Mouse (Mus musculus) heart, embryonic 15.5 days (tissue): ENCODE data around the gene Psen2. TPM values are rescaled to one million over a fixed set of nuclear protein-coding genes. Genes with fewer than 3 reads are reported as not detected.
A peak's percentile ranks its signal among the peaks of the same experiment; 100 is the strongest.

ENCODE experiments used
- ATAC-seq: fragments of 200-750 bp; cut with Nextera tagmentation; replicated peaks from 2 replicates; pipeline ENCODE4 v1.8.0; 2017; ENCODE audit warnings: low read depth, moderate TSS enrichment; ENCODE audit not compliant: insufficient number of reproducible peaks, insufficient read depth, low FRiP score
- H3K27ac ChIP-seq: fragments of 300-500 bp; sonication (generic); 2 replicates; pipeline ENCODE4 v1.5.1; 2015; ENCODE audit warnings: mild to moderate bottlenecking, inconsistent platforms
- H3K27me3 ChIP-seq: fragments of 300-500 bp; sonication (generic); 2 replicates; pipeline ENCODE4 v1.6.1; 2015; ENCODE audit warnings: inconsistent platforms
- H3K36me3 ChIP-seq: fragments of 300-500 bp; sonication (generic); 2 replicates; pipeline ENCODE4 v1.6.1; 2015; ENCODE audit warnings: mild to moderate bottlenecking, inconsistent platforms
- H3K4me1 ChIP-seq: fragments of 300-500 bp; sonication (generic); replicated peaks from 2 replicates; pipeline ENCODE4 v1.6.1; 2015; ENCODE audit warnings: inconsistent platforms
- H3K4me2 ChIP-seq: fragments of 300-500 bp; sonication (generic); 2 replicates; pipeline ENCODE4 v1.6.1; 2015; ENCODE audit warnings: inconsistent platforms, mild to moderate bottlenecking, moderate library complexity
- H3K4me3 ChIP-seq: fragments of 300-500 bp; sonication (generic); 2 replicates; pipeline ENCODE4 v1.5.1; 2015; ENCODE audit warnings: mild to moderate bottlenecking, inconsistent platforms
- H3K9ac ChIP-seq: fragments of 300-500 bp; sonication (generic); 2 replicates; pipeline ENCODE4 v1.6.1; 2015; ENCODE audit warnings: mild to moderate bottlenecking, inconsistent platforms
- H3K9me3 ChIP-seq: fragments of 300-500 bp; sonication (generic); replicated peaks from 2 replicates; pipeline ENCODE4 v1.6.1; 2016; ENCODE audit warnings: inconsistent platforms
- WGBS: fragments of 180-500 bp; shearing (Covaris S2); methylation state at CpG from one replicate; pipeline ENCODE4 v1.1.7; 2015; ENCODE audit warnings: mixed read lengths; 5-methylcytosine and 5-hydroxymethylcytosine counted together
- polyA plus RNA-seq: library from polyadenylated mRNA; unstranded; fragments of >200 nt; fragmentation: Nextera tagmentation; extraction: Ambion mirVana; gene quantifications from 2 replicates; pipeline ENCODE4 v1.2.1, GENCODE M21; 2015

Gene Psen2
- polyA plus RNA-seq, 1 experiment from 2014 or later: 14.9 TPM

DNA sequence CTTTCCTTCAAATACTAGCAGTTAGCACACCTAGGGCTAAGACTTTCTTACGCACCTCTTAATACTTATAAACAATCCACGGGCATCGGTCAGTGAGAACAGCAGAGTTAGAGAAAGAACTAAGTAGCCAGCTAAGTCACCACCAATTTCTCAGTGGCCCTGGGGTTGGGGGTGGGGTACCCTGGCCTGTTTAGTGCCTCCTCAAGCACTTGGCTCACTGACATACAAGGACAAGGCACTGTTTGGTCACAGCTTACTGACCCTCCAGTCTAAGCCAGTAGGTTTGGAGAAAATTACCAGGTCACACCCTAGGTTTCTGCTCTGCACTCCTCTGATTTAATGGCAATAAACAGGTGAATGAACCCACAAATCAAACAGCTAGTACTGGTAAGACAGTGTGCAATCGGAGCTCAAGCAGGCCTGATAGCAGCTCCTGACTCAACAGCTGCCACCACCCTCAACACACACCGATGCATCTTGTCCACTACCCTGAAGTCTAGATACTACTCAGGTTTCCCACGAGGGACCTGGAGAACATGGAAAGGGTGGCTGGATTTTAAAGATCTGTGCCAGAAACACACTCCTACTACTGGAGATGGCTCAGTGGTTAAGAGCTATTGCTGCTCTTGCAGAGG, 79.6 kb downstream of the Psen2 start:
- Histone ChIP-seq H3K4me1 (peaks cover 54% of the 10 kb centered on the region), H3K9ac (no peak overlapping the region), H3K27me3 (no peaks in the 10 kb centered on the region), H3K4me3 (no peak overlapping the region), H3K4me2 (no peak overlapping the region), H3K9me3 (no peaks in the 10 kb centered on the region), H3K36me3 (no peaks in the 10 kb centered on the region), H3K27ac (no peak overlapping the region)
- ATAC-seq: no peak
- WGBS: 84% methylated on average over 6 of the region's 6 CpGs

DNA sequence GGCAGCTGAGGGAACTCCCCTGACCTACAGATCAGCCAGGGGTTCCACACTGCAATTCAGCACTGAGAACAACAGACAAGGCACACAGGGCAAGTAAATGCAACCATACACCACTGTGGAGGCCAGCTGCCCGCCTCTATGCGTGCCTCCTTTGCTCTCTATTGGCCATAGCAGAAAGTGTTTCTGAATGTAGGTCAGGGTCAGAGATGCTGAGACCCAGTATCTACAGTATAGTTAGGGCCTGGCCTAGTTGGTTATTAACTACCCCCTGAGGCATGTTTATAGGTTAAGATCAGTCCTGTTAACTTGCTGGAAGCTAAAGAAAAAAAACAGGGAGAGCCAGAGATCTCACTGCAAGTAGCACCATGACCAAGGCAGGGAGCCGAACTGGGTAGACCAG, 80.5 kb downstream of the Psen2 start:
- Histone ChIP-seq H3K36me3 (no peaks in the 10 kb centered on the region), H3K9ac (no peak overlapping the region), H3K27ac (no peak overlapping the region), H3K4me3 (no peak overlapping the region), H3K9me3 (no peaks in the 10 kb centered on the region), H3K27me3 (no peaks in the 10 kb centered on the region), H3K4me1 (peaks cover 54% of the 10 kb centered on the region), H3K4me2 (no peak overlapping the region)
- WGBS: 73% methylated on average over 3 of the region's 3 CpGs
- ATAC-seq: no peak

DNA sequence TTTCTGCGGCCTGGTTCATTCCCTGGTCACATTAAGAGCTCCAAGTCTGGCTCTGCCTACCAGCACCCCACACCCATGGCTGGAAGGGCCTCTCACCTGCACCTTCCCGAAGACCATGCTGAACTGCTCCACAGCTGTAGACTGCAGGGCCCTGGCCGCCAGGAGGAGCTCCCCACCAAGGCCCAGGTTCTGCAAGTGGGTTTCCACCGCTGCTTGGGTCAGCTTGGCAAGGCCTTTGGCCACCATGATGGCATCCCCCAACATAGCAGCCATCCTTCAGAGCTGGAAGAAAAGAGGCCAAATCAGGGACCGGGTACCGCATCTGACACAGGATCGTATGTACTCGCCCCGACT, 81.3 kb downstream of the Psen2 start:
- Histone ChIP-seq H3K4me1 (peaks cover 48% of the 10 kb centered on the region), H3K27ac (no peak overlapping the region), H3K27me3 (no peaks in the 10 kb centered on the region), H3K4me3 (no peak overlapping the region), H3K4me2 (no peak overlapping the region), H3K9me3 (no peaks in the 10 kb centered on the region), H3K9ac (no peak overlapping the region), H3K36me3 (no peaks in the 10 kb centered on the region)
- ATAC-seq: no peak
- WGBS: 86% methylated on average over 9 of the region's 9 CpGs

DNA sequence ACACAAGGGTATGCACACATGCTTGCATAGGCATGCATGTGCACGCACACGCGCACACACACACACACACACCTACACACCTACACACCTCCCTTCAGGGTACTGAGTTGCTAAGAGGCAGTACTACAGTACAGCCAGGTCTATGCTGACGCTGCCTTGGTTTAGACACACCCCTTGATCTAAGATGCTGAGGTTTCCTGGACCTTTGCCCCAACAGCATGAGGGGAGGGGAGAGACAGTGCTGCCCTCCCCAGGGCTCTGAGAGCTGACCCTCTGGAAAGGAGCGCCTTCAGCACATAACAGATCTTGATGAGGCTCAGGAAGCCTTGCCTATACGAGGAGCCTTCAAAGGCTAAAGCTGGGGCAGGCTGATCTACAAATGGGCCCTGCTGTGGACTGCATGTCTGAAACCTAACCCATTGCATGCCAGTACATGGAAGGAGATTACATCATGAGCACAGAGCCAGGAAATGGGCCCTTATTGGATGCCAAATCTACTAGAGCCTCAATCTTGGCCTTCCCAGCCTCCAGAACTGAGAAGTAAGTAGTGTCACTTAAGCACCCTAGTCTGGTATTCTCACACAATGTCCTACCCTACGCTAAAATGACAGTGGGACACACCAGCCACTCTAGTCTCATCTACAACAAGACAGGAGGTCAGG, 81.8 kb downstream of the Psen2 start:
- H3K27me3 ChIP-seq: no peaks in the 10 kb centered on the region
- 86% methylated on average over 7 of the region's 7 CpGs for WGBS
- H3K9me3 ChIP-seq: no peaks in the 10 kb centered on the region
- no peaks in the 10 kb centered on the region for H3K36me3 ChIP-seq
- H3K4me1 ChIP-seq: peaks cover 43% of the 10 kb centered on the region
- H3K9ac ChIP-seq: no peak overlapping the region
- H3K27ac ChIP-seq: no peak overlapping the region
- no peak for ATAC-seq
- H3K4me2 ChIP-seq: no peak overlapping the region
- no peak overlapping the region for H3K4me3 ChIP-seq

DNA sequence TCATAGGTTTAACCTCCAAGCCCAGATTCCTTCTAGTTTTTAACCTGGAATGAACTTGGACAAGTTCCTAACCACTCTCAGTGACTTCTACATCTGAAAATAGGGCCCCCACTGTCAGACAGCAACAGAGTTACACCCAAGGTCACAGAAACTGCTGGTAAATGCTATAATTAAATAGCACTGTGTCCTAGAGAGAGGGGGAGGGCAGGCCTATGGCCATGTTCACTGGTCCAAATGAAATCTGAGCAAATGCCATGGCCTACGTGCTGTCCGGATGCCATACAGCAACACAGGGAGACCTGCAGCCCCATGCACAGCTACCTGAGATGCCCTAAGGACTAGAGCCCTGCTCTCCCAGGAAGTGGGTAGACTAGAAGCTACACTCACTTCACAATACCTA, 83.4 kb downstream of the Psen2 start:
- H3K27me3 ChIP-seq: no peaks in the 10 kb centered on the region
- peaks cover 29% of the 10 kb centered on the region for H3K4me1 ChIP-seq
- no peaks in the 10 kb centered on the region for H3K36me3 ChIP-seq
- 66% methylated on average over 2 of the region's 2 CpGs for WGBS
- no peak overlapping the region for H3K4me3 ChIP-seq
- ATAC-seq: no peak; the same call in 1 of the 2 replicates
- no peak overlapping the region for H3K4me2 ChIP-seq
- H3K9ac ChIP-seq: no peak overlapping the region
- peak overlapping the region; percentile 62 for H3K27ac ChIP-seq
- no peaks in the 10 kb centered on the region for H3K9me3 ChIP-seq

DNA sequence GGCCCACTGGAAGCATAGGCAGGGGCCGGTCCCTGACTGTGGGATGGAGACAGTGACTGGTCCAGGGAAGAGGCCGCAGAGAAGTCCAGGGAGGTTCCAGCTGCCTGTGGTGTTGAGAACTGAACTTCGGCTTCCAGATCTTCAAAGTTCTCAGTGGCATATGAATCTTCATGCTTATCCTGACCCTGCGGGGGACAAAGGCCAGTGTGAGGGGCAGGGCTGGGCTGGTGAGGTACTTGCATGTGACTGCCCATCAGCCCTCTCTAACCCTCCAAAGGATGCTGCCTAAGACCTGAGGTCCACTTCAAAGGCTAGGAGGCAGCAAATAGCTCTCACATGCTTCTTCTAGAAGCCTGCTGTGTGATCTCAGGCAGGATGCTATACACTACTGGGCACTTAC, 84.1 kb downstream of the Psen2 start:
- Histone ChIP-seq H3K4me3 (no peak overlapping the region), H3K4me2 (no peak overlapping the region), H3K4me1 (peaks cover 23% of the 10 kb centered on the region), H3K9ac (no peak overlapping the region), H3K27ac (peak overlapping the region; percentile 62), H3K9me3 (no peaks in the 10 kb centered on the region), H3K27me3 (no peaks in the 10 kb centered on the region), H3K36me3 (no peaks in the 10 kb centered on the region)
- ATAC-seq: no peak
- WGBS: 88% methylated on average over 4 of the region's 4 CpGs

DNA sequence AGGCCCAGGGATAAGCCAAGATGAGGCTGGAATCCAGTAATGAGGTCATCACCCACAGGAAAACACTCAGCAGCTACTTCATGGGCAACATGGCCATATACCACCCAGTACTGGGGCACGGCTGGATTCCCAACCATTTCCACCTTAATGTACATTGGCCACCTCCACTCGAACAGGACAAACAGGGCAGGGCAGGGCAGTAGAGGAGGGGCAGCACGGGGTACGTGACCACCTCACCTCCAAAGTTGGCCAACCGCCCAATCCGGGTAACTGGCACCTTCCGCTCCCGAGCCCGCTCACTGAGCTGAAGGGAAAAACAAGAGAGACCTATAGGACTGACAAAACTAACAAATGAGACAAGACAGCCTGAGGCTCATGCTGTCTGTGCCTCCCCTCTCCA, 84.9 kb downstream of the Psen2 start:
- H3K4me1 ChIP-seq: peaks cover 19% of the 10 kb centered on the region
- WGBS: 87% methylated on average over 9 of the region's 9 CpGs
- H3K27me3 ChIP-seq: no peaks in the 10 kb centered on the region
- no peak for ATAC-seq
- no peaks in the 10 kb centered on the region for H3K36me3 ChIP-seq
- no peak overlapping the region for H3K9ac ChIP-seq
- no peak overlapping the region for H3K4me3 ChIP-seq
- no peaks in the 10 kb centered on the region for H3K9me3 ChIP-seq
- H3K4me2 ChIP-seq: no peak overlapping the region
- H3K27ac ChIP-seq: no peak overlapping the region

Other genes starting within 250 kb of the Psen2 start
- 55.3 and 66.7 TPM in 2 replicates for gene Coq8a, start 63.8 kb downstream of the Psen2 start, polyA plus RNA-seq
- 6.1 and 7.5 TPM in 2 replicates for gene Itpkb, start 67.0 kb upstream of the Psen2 start, polyA plus RNA-seq
- 0.85 and 0.86 TPM in 2 replicates for gene Stum, start 220.1 kb upstream of the Psen2 start, polyA plus RNA-seq